Mouse (Mus musculus) bone marrow macrophage, adult 2 months (primary cell): ENCODE results near the gene Dnm3.

Experiments used
- CTCF ChIP-seq: IDR thresholded peaks from 2 replicates; pipeline ENCODE4 v1.5.1; 2012; ENCODE audit warnings: low read depth, mild to moderate bottlenecking, low read length, moderate library complexity
- POLR2A ChIP-seq: IDR thresholded peaks from 2 replicates; pipeline ENCODE4 v1.6.1; 2012; ENCODE audit warnings: mild to moderate bottlenecking, low read depth, low read length, borderline replicate concordance

DNA sequence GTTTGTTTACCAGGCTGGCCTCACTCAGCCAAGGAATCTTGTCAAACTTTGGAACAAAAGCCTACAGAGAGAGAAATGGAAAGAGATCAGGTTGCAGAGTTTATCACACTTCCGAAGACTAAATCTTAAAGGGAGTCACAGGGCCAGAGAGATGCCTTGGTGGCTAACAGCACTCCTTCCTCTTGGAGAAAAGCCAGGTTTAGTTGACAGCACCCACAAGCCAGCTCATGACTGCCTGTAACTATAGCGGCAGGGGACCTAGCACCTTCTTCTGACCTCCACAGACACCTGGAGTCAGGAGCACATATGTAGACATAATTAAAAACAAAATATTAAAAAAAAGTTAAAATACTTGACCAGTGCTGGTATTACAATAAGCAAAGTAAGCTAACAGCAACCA lies 509.9 kb downstream of the Dnm3 start:
- TF ChIP-seq POLR2A (no peak), CTCF (no peak)
